Mouse (Mus musculus): ENCODE results near the gene Zbtb16. TPM values are rescaled to one million over a fixed set of nuclear protein-coding genes. Genes with fewer than 3 reads are reported as not detected.

The Zbtb16 gene
- polyA plus RNA-seq, 1 experiment from 2014 or later, result 2.5 TPM

GRCm38 (mm10) chr9:48641636-48642035 lies 194.4 kb downstream of the Zbtb16 start:
- H3K36me3 ChIP-seq (replicated peaks; ENCODE audit: insufficient read depth, low read length), result no peaks in the 10 kb centered on the region
- no peaks in the 10 kb centered on the region for H3K4me1 ChIP-seq (ENCODE audit: insufficient read depth)
- DNase-seq (peak; percentile 8), ATAC-seq (no peak)
- no peak overlapping the region for H3K4me2 ChIP-seq (ENCODE audit: low read depth, low read length)
- H3K4me3 ChIP-seq (ENCODE audit: low read depth, low read length), result no peak overlapping the region
- peaks cover 10% of the 10 kb centered on the region for H3K9me3 ChIP-seq (ENCODE audit: low read length)
- no peak overlapping the region for H3K27ac ChIP-seq (ENCODE audit: low read depth)
- no peaks in the 10 kb centered on the region for H3K27me3 ChIP-seq (ENCODE audit: insufficient read depth, low read length)
- no peak overlapping the region for H3K9ac ChIP-seq (replicated peaks)
- 79% methylated on average over 8 of the region's 8 CpGs for WGBS (ENCODE audit: insufficient replicate concordance)
- TF ChIP-seq CTCF (IDR thresholded peaks at IDR 0.05; ENCODE audit: low read depth) (no peak), EP300 (IDR thresholded peaks at IDR 0.05; ENCODE audit: low read depth) (no peak)

GRCm38 (mm10) chr9:48640881-48641280 lies 195.1 kb downstream of the Zbtb16 start:
- no peaks in the 10 kb centered on the region for H3K36me3 ChIP-seq (replicated peaks; ENCODE audit: insufficient read depth, low read length)
- H3K4me1 ChIP-seq (ENCODE audit: insufficient read depth), result no peaks in the 10 kb centered on the region
- WGBS (ENCODE audit: insufficient replicate concordance), result 86% methylated on average over 8 of the region's 8 CpGs
- peaks cover 10% of the 10 kb centered on the region for H3K9me3 ChIP-seq (ENCODE audit: low read length)
- TF ChIP-seq CTCF (IDR thresholded peaks at IDR 0.05; ENCODE audit: low read depth) (no peak), EP300 (IDR thresholded peaks at IDR 0.05; ENCODE audit: low read depth) (no peak)
- peak; percentile 8 for DNase-seq
- no peak overlapping the region for H3K4me3 ChIP-seq (ENCODE audit: low read depth, low read length)
- H3K27ac ChIP-seq (ENCODE audit: low read depth), result no peak overlapping the region
- no peak for ATAC-seq
- no peak overlapping the region for H3K9ac ChIP-seq (replicated peaks)
- no peak overlapping the region for H3K4me2 ChIP-seq (ENCODE audit: low read depth, low read length)
- no peaks in the 10 kb centered on the region for H3K27me3 ChIP-seq (ENCODE audit: insufficient read depth, low read length)

GRCm38 (mm10) chr9:48638176-48638803 lies 197.7 kb downstream of the Zbtb16 start:
- H3K4me2 ChIP-seq (ENCODE audit: low read depth, low read length), result no peak overlapping the region
- 64% methylated on average over 15 of the region's 15 CpGs for WGBS (ENCODE audit: insufficient replicate concordance)
- no peak overlapping the region for H3K27ac ChIP-seq (ENCODE audit: low read depth)
- H3K4me1 ChIP-seq (ENCODE audit: insufficient read depth), result no peaks in the 10 kb centered on the region
- H3K4me3 ChIP-seq (ENCODE audit: low read depth, low read length), result no peak overlapping the region
- no peaks in the 10 kb centered on the region for H3K36me3 ChIP-seq (replicated peaks; ENCODE audit: insufficient read depth, low read length)
- ATAC-seq, result no peak
- DNase-seq, result peak; percentile 5
- H3K9ac ChIP-seq (replicated peaks), result no peak overlapping the region
- H3K9me3 ChIP-seq (ENCODE audit: low read length), result no peaks in the 10 kb centered on the region
- TF ChIP-seq CTCF (IDR thresholded peaks at IDR 0.05; ENCODE audit: low read depth) (no peak), EP300 (IDR thresholded peaks at IDR 0.05; ENCODE audit: low read depth) (no peak)
- H3K27me3 ChIP-seq (ENCODE audit: insufficient read depth, low read length), result no peaks in the 10 kb centered on the region

GRCm38 (mm10) chr9:48637161-48637560 lies 198.9 kb downstream of the Zbtb16 start:
- WGBS (ENCODE audit: insufficient replicate concordance), result 85% methylated on average over 7 of the region's 7 CpGs
- DNase-seq, result no peak
- no peaks in the 10 kb centered on the region for H3K27me3 ChIP-seq (ENCODE audit: insufficient read depth, low read length)
- TF ChIP-seq EP300 (IDR thresholded peaks at IDR 0.05; ENCODE audit: low read depth) (no peak), CTCF (IDR thresholded peaks at IDR 0.05; ENCODE audit: low read depth) (no peak)
- H3K36me3 ChIP-seq (replicated peaks; ENCODE audit: insufficient read depth, low read length), result no peaks in the 10 kb centered on the region
- no peak overlapping the region for H3K4me2 ChIP-seq (ENCODE audit: low read depth, low read length)
- no peaks in the 10 kb centered on the region for H3K4me1 ChIP-seq (ENCODE audit: insufficient read depth)
- no peak overlapping the region for H3K4me3 ChIP-seq (ENCODE audit: low read depth, low read length)
- no peak overlapping the region for H3K27ac ChIP-seq (ENCODE audit: low read depth)
- H3K9me3 ChIP-seq (ENCODE audit: low read length), result no peaks in the 10 kb centered on the region
- no peak overlapping the region for H3K9ac ChIP-seq (replicated peaks)
- no peak for ATAC-seq

DNA sequence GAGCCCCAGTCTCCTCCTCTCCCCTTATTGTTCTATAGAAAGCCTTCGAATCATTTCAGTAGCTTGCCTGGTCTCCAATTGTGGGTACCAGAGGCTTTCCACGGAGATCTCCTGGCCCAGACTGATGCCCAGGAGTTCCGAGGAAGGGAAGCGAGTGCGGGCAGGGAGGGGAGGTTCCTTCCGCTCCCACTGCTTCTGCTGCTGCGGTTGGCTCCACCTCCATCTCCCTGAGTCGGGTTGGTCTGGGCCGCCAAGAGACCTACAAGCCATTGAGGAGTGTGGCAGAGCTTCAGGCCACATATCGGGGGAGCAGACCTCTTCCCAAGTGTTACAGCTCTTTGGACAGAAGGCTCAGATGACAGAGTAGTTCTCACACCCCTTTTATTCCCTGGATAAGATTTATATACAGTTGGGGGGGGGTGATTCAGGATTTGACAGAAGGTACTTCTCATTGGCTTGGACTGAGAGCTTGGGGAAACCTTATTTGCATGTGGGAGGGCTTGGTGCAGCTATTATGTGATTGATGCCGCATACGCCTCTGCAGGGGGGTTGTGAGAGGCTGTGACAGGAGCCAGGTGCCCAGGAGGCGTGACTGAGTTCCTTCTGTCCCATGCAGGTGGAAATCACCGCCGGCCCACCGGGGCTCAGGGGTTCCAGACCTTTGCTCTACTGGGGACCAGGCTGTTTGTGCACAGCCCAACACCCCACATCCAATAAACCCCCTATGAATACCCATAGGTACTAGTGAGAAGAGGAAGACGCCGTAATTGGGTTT lies 200.3 kb downstream of the Zbtb16 start:
- H3K4me3 ChIP-seq (ENCODE audit: low read depth, low read length), result no peak overlapping the region
- no peak overlapping the region for H3K9ac ChIP-seq (replicated peaks)
- no peaks in the 10 kb centered on the region for H3K4me1 ChIP-seq (ENCODE audit: insufficient read depth)
- WGBS (ENCODE audit: insufficient replicate concordance), result 40% methylated on average over 18 of the region's 18 CpGs
- H3K9me3 ChIP-seq (ENCODE audit: low read length), result no peaks in the 10 kb centered on the region
- H3K27ac ChIP-seq (ENCODE audit: low read depth), result no peak overlapping the region
- H3K36me3 ChIP-seq (replicated peaks; ENCODE audit: insufficient read depth, low read length), result no peaks in the 10 kb centered on the region
- no peak for ATAC-seq
- DNase-seq, result no peak
- H3K4me2 ChIP-seq (ENCODE audit: low read depth, low read length), result no peak overlapping the region
- H3K27me3 ChIP-seq (ENCODE audit: insufficient read depth, low read length), result no peaks in the 10 kb centered on the region
- TF ChIP-seq CTCF (IDR thresholded peaks at IDR 0.05; ENCODE audit: low read depth), result no peak
- no peak for TF ChIP-seq EP300 (IDR thresholded peaks at IDR 0.05; ENCODE audit: low read depth)

DNA sequence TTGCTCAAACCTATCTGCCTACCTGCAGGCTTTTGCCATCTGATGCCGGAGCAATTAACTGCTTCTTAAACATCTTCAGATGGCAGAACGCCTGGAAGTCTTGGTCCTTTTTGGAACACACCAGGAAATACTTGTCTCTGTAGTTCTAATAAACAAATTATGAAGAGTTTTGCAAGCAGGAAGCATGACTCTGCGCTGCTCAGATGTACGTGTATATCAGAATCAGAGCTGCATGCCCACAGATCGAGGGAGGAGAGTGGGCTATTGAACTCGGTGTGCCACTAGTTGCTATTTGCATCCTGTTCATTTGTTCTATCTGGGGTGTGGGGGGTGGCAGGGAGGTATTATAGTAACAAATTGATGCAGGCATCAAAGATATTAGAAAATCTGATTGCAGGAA lies 202.9 kb downstream of the Zbtb16 start:
- DNase-seq (no peak), ATAC-seq (no peak)
- no peaks in the 10 kb centered on the region for H3K9me3 ChIP-seq (ENCODE audit: low read length)
- no peak overlapping the region for H3K4me2 ChIP-seq (ENCODE audit: low read depth, low read length)
- H3K36me3 ChIP-seq (replicated peaks; ENCODE audit: insufficient read depth, low read length), result no peaks in the 10 kb centered on the region
- H3K27me3 ChIP-seq (ENCODE audit: insufficient read depth, low read length), result no peaks in the 10 kb centered on the region
- H3K9ac ChIP-seq (replicated peaks), result no peak overlapping the region
- H3K4me3 ChIP-seq (ENCODE audit: low read depth, low read length), result no peak overlapping the region
- no peak for TF ChIP-seq CTCF (IDR thresholded peaks at IDR 0.05; ENCODE audit: low read depth)
- TF ChIP-seq EP300 (IDR thresholded peaks at IDR 0.05; ENCODE audit: low read depth), result no peak
- no peak overlapping the region for H3K27ac ChIP-seq (ENCODE audit: low read depth)
- H3K4me1 ChIP-seq (ENCODE audit: insufficient read depth), result no peaks in the 10 kb centered on the region
- WGBS (ENCODE audit: insufficient replicate concordance), result 66% methylated on average over 6 of the region's 6 CpGs
